Mouse (Mus musculus) adrenal gland, postnatal 10 days (tissue): ENCODE measurements around the gene Fxyd3. TPM values are rescaled to one million over a fixed set of nuclear protein-coding genes. Genes with fewer than 3 reads are reported as not detected.

Experiments used
- DNase-seq: peaks from one replicate; pipeline ENCODE4 v3.0.0; 2021; ENCODE audit warnings: mixed read lengths
- total RNA-seq, 2 experiments: library from RNA; stranded (reverse); gene quantifications; 2 replicates each; pipeline ENCODE4 v1.2.3; 2021

The Fxyd3 gene
- total RNA-seq, 2 experiments from 2014 or later: 4.0 to 5.6 TPM

DNA sequence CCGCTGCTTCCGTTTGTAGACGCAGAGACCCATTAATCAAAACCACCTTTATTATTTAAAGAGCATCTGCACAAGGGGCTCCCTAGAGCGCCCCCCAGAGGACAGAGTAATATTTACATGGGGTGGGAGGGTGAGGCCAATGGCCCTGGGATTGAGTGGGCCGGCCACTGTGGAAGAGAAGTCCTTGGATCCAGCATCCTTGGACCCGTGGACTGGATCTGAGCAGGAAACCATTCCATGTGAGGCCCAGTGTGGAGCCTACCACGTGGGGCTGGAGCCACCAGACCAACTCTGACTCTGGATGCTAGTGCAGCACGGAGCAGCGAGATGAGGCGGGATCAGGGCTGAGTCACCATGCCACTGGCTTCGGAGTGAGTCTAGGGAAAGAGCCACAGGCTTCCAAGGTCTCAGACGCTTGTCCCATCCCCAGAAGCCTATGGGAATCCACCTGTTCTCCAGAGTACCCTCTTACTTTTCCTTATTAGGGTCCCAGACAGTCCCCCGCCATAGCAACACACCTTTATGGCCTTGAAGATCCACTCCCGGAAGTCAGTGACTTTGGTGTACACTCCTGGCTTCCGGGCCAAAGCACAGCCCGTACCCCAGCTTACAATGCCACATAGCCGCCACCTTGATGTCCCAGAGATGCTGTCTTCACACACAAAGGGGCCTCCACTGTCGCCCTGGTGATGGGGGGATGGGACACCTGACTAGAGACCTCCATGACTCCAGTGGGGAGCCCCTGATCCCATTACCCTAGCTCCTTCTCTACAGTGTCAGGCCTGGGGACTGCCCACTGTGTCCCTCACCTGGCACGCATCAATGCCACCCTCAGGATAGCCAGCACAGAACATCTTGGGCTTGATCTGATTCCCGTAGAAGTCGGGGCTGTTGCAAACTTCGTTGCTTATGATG lies 22.4 kb upstream of the Fxyd3 start:
- peak; percentile 61 for DNase-seq

DNA sequence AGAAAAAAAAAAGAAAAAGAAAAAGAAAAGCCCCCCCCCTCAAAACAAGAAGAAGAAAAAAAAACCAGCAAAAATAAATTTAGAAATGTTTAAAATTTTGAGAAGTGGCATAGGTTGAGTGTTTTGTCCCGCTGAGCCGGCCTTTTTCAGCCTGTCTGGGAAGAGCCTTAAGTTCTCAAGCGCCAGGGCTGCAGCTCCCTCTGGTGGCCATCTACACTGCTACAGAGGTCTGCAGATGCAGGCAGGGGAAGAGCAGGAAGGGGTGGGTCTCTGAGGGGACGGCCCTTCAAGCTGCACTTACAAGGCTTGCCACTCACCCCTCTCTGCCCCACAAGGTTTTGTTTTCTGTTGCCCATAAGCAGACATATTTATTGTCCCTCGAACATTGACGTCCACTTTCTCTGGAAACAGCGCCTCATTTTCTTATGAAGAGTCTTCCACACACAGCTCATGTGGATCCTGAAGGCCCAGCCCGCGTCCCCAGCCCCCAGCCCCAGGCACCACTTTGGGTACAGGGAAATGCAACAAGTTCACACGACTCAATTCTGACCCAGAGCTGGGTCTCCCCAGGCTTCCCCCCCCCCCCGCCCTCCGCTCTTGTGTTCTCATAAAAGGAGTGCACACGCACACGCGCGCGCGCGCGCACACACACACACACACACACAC lies 21.2 kb upstream of the Fxyd3 start:
- DNase-seq: peak; percentile 94

DNA sequence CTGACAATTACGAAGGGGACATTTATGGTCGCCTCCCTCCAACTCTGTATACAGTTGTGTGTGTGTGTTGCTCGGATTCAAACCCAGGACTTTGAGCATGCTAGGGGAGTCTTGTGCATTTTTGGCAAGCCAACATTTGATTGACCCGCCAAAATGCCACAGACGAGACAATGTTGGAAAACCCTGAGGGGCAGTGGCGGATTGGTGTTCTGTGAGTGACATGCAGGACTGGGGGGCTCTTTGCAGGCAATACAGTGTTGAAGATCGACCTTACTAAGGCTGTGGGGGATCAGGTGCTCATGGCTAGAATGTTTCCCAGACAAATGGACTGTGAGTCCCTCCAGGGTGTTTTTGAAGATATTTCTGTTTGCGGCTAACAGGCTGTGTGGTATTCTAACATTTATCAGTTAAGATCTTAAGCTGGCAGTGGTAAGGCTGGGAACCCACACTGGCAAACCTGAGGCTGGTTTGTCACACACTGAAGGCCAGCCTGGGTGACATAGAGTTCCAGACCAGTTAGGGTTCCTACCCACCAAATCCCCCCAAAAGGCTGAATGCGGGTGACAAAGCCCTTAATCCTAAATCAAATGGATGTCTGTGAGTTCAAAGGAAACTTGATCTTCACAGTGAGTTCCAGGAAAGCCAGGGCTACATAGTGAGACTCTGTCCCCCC lies 20.5 kb upstream of the Fxyd3 start:
- DNase-seq: no peak

DNA sequence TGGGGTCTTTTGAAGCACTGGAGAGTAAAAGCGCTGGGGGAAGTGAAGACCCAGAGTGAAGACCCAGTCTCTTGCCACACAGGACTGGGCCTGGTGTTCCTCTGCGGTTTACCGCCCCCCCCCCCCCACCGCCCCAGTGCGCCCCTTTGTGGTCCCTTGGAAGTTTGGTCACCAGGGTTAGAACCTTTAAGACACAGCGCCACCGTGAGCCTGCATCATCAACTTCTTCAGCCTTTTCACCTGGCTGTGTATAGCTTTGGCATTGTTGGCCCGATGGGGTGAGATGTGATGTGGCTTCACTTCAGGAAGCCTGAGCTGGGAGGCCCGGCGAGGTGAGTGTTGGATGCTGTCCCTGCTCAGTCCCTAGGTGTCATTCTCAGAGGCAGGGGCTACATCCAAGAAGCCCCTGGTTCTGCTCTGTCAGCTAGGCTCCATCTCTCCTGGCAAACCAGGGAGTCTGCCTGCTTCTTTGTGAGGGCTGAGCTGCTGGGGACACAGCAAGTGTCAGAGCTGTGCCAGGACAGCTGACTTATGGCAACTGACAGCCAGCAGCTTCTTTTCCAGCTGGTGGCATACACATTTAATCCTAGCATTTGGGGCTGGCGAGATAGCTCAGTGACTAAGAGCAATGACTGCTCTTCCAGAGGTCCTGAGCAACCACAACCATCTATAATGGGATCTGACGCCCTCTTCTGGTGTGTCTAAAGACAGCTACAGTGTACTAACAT lies 18.4 kb upstream of the Fxyd3 start:
- no peak for DNase-seq

DNA sequence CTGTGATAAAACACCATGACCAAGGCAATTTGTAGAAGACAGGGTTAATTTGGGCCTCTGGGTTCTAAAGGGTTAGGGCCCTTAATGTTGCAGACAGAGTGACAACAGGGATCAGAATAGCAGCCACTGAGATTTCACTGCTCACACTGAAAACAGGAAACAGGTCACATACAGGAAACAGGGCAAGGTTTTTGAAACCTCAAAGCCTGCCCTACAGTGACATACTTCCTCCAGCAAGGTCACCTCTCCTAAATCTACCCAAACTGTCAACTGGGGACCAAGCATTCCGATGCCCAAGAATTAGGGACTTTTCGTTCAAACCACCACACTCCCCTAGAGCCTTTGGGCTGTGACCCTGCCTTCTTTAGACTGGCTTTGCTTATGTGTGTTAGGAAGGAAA lies 13.2 kb upstream of the Fxyd3 start:
- no peak for DNase-seq

DNA sequence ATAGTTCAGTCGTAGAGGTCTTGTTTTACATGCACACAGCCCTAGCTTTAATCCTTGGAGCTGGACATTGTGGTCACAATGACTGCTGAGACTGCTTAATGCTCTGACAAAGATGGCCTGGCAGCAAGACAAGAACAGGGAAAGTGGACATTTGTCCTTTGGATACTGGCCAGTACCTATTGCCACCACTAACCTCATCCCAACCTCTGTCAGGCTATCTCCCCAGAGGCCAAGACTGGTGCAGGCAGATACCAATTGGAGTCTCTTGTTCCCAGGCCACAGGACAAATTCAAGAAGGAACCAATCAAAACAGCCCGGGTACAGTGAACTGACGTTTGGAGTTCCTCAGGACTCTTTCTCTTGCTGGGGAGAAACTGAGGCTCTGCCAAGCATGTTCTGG lies 11.7 kb upstream of the Fxyd3 start:
- no peak for DNase-seq

DNA sequence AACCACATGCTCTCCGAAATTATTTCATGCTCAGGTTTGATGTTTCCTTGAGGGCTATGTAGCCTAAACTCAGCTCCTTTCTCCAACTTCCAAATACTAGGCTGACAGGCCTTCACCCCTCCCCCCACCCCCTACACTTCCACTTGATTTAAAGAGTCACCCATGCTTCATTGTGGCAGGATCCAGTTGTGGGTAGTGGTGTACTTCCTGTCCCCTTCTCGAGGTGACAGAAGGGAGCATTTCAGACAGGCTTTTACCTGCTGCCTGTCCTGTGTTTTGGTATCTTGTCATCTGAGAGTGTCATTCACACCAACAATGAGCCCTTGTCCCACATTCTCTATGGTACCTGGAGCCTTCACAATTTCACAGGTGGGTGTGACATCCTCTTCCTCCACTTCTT lies 10.8 kb upstream of the Fxyd3 start:
- DNase-seq: no peak

DNA sequence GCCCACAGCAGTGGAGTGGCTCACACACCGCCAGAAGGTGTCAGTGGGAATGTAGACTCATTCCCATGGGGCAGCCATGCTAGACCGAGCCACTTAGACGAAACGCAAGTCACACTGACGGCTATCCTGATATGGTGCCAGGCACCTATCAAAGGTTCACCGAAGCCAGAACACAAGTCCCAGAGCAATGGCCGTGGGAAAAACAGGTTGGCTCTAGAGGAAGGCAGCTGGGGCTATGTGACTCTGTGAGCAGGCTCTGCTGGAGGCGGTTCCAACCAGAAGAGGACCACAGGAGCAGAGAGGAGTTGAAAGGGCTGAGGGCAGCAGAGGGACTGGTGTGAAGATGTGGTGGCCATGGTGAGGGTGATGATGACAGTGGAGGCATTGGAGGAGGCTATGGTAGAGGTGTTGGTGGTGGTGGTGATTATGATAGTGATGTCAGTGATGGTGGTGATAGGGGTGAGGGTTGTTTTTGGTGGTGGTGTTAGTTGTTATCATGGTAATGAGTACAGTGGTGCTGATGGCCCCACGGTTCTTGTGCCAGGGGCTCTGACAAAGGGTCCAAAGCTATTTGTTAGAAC lies 9.8 kb upstream of the Fxyd3 start:
- DNase-seq: no peak

DNA sequence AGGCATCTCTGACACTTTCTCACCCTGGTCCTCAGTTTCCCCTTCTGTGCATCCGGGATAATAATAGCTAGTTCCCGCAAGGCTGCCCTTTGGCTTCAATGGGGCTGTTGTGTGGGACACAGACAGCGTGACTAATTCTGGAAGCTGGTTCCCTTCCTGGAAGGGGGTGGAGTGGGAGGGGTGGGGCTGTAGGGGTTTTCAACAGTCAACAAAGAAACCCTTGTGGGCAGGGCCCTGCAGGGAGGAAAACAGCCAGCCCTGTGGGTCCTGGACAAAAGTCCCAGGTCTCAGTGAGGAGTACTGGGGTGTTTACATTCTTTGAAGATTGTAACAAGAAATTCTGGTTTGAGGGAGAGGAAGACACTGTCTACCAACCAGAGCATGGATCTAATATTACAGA lies 8.7 kb upstream of the Fxyd3 start:
- DNase-seq: no peak

DNA sequence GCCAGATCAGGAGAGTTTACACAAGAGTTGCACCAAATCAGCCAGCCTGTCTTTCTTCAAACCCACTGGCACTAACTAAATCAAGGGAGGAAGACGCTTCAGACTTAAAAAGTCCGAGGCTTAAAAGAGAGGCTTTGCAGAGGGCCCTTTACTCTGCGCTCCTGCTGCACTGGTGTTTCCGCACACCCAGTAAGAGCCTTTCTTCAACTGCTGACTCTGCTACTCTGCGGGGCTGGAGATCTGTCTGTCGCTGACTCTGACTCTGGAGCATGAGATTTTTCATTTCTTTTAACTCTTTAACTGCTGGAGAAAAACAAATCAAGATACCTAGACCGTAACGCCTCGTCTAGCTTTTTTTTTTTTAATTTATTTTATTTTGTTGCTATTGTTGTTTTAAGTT lies 7.6 kb upstream of the Fxyd3 start:
- no peak for DNase-seq

DNA sequence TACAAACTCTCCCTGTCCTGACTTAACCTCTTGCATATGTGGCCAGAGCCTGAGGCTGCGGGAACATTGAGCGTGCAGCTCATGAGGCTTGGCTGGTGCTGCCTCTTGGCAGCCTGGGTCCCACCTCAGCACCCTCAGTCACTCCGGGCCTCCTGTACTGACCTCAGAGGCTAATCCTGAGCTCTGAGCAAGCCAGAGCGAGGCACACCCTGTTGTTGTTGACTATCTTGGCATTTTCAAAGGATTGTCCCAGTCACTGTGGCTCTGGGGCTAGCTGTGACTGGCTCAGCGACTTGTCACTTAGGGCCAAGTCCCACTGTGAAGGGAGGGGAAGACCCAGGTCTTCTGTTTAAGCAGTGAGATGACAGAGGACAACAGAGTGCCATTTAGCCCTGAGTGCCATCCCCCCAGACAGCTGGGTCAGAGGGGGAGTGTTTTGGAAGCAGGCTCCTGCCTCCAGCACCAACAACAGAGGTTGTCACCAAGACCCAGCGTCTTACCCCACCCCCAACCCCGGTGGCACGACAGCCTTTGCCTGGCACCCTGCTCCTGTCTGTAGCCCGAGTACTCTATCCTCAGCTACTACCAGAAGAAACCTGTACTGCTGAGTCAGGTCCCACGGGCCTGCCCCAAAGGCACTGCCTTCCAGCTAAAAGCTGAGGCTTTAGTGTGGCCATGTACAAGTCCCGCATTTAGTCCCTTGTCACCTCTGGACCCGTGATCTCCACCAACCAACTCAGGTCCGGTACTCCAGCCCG lies 6.5 kb upstream of the Fxyd3 start:
- peak; percentile 68 for DNase-seq

DNA sequence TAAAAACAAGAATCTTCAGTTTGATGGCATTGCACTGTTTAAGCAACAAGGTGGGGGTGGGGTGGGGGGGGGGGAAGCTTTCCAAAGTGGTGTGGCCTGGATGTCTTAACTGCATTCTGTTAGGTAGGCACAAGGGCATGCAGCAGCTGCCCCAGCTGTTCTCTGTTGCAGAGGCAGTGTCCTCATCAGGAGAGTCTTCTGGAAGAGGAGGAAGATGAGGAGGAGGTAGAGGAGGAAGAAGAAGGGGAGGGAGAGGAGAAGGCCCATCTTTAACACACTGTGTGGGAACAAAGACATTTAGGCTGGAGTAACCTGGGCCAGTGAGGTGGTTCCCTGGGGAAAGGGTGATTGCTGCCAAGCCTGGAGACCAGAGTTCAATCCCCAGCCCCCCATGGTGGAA lies 5.6 kb upstream of the Fxyd3 start:
- no peak for DNase-seq

DNA sequence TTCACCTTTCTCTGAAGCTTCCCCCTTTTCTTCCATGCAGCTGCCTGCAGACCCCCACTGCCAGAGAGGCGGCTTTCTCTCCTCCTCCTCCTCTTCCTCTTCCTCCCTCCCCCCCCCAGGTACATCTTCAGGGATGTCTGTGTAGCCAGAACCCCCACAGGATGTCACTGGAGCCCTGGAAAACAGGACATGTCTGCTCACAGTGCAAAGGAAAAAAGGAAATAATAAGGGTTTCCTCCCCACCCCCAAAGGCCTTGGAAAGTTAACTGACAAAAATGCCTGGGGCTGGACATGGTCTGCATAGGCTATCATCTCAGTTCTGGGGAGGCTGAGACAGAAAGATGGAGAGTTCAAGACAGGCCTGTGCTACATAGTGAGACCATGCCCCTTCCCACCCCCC lies 4.6 kb upstream of the Fxyd3 start:
- DNase-seq: no peak

DNA sequence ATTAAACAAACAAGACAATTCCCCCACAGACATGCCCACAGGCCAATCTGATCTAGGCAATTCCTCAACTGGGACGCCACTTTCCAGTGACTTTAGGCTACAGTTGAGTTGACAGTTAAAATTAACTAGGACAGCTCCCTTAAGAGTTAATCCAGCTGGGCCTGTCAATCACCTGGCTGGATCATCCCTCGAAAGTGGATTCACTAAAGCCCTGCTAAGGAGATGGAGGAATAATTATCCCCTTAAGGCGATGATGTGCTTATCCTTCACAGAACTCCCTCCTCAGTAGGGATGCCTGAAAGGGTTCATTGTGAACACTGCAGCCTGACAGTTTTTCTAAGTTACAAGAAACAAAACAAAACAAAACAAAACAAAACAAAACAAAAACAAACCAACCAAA lies 4.1 kb upstream of the Fxyd3 start:
- no peak for DNase-seq

DNA sequence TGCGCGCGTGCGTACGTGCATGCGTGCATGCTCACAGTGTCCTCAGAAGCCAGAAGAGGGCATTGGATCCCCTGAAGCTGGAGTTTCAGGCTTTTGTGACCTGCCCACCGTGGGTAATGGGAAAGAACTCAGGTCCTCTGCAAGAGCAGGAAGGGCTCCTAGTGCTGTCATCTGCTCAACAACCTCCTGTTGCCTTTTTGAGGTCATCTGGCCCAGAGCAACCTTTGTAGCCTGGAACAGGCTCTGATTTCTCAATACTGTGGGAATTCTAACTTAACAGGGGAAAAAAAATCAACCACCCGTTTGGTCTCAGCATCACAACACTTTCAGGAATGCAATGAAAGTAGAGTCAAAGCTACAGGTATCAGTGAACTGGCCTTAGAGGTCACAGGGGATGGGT lies 3.2 kb upstream of the Fxyd3 start:
- DNase-seq: no peak

DNA sequence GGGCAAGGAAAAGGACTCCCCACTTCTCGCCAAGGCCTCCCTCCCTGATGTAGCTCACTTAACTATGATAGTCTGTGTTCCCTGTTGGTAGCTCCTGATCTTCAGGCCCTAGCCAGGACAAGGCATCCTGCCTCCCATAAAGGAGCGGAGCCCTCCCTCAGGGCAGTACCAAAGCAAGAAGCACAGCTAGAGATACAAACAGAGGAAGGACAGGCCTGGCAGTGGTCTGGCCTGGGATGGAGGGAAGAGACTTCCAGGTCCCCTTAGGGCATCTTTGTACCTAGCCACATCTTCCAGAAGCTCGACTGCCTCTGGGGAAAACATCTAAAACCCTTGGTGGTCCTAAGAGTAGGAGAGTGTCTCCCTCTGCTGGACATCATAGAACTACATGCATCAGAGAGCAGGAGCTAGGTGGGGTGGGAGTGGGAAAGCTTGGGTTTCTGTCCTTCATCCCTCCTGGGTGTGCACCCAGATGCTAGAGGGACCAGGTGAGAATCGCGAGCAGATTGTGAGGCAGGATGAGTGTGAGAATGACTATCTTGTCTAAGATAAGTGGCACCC lies 1.5 kb upstream of the Fxyd3 start:
- DNase-seq: peak; percentile 50

DNA sequence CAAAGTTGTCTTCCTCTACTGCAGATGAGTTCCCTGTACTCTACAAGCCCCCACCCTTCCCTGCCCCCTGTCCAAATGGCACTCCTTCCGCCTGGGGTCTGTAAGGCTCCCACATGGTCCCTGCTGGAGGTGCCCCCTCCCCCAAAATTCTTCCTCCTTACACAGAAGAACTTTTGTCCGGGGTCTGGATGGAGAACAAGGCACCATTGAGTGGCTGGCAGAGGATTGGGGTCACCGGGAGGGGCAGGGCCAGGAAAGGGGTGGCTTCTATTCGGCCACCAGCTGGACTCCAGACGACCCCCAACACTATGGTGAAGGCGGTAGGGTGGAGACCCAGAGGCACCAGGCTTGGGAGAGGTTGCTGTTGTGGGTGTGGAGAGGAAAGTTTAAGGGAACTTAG lies 966 bp upstream of the Fxyd3 start:
- no peak for DNase-seq

DNA sequence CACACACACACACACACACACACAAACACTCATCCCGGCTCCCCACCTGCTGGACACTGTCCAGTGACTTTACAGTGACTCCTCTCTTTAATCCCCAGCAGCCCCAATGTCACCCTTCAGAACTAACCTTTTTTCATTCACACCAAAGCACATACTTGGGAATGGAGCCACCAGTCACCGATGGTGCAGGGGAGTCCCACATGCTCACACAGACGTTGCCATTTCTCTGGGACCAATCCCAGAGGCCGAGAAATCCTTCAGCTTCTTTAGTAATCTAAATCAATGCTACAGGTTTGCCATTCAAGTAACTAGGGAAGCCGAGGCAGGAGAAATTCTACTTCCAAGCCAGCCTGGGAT lies 1.8 kb downstream of the Fxyd3 start:
- no peak for DNase-seq

DNA sequence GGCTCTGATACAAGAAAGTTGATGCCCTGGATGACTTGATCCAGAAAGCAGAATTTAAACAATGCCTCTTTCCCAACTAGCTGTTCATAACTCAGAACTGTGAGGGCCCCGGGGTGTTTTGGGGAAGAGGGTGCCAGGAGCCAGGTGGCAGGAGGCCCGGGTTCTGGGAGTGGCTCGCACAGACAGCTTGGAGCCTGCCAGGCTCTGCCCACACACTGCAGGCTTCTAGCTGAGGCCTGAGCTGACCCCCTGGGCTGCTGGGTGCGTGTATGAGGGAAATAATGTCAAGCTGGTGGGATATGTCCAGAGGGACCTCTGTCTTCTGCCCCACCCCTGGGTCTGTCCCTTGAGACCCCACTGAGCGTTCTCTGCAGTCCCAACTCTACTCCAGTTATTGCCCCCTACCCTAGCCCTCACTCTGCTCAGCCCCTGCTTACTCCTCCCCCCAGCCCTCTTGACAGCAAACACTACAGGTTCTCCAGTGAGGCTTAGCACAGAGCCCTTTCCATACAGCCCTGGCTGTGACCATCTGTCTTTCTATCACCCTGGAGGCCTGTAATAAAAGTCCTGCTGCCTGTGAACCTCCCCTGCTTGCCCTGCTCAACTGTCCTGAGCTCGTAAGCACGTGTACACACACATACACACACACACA lies 2.3 kb downstream of the Fxyd3 start:
- DNase-seq: peak; percentile 53

DNA sequence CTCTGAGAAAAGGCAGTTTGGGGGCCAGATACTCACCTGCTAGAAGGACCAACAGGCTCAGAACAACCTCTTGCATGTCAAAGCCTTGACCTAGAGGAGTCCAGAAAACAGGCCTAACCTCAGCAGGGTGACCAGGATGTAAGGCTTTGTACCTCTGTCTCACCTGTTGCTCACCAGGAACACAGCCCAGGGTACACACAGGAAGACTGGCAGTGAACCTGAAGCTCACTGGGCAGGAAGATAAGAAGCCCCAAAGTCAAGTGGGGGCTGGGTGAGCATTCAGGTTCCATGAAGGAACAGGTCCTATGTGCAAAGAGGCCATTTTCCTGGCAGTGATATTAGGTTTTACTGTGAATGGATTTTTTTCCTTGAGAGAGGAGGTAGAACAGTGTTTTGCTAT lies 3.0 kb downstream of the Fxyd3 start:
- no peak for DNase-seq

DNA sequence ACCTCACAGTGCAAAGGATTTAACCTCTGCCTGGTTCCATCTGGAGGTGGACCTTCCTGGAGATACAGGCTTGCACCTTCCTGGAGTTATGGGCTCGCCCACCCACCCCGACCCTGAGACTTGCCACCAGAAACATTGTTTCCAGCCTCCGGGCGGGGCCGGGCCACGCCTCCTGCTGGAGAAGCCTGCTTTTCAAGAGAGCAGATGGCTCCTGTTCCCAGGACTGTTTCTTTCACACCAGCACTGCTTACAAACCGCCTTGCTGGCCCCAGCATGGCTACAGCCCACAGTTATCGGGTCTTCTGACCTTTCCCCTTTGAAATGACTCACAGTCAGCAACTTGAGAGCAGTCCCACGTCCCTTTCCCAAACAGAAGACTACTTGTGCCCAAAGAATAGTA lies 4.2 kb downstream of the Fxyd3 start:
- no peak for DNase-seq
